Mouse (Mus musculus): ENCODE data around the gene Hoxb8.

Hoxb8 gene

GRCm38 (mm10) chr11:96268031-96268745 is 13.5 kb upstream of the Hoxb8 start:
- no peak for DNase-seq (ENCODE audit: low read depth)

- DNase-seq (ENCODE audit: low read depth): no peak
Measured at GRCm38 (mm10) chr11:96269869-96270268, 11.8 kb upstream of the Hoxb8 start.

GRCm38 (mm10) chr11:96270996-96271540 is 10.6 kb upstream of the Hoxb8 start, which contains the start of gene Hoxb9:
TSS of gene Hoxb9 (plus strand) at chr11:96271457.
- no peak for DNase-seq (ENCODE audit: low read depth)

- DNase-seq (ENCODE audit: low read depth): no peak
Measured at GRCm38 (mm10) chr11:96271541-96272011, 10.1 kb upstream of the Hoxb8 start.

- no peak for DNase-seq (ENCODE audit: low read depth)
Measured at GRCm38 (mm10) chr11:96272024-96272921, 9.4 kb upstream of the Hoxb8 start.

- DNase-seq (ENCODE audit: low read depth): no peak
Measured at GRCm38 (mm10) chr11:96274428-96274827, 7.3 kb upstream of the Hoxb8 start.

- no peak for DNase-seq (ENCODE audit: low read depth)
Measured at GRCm38 (mm10) chr11:96275896-96276295, 5.8 kb upstream of the Hoxb8 start.

- DNase-seq (ENCODE audit: low read depth): no peak
Measured at GRCm38 (mm10) chr11:96277151-96278044, 4.3 kb upstream of the Hoxb8 start.

- DNase-seq (ENCODE audit: low read depth): no peak
Measured at GRCm38 (mm10) chr11:96278324-96278723, 3.4 kb upstream of the Hoxb8 start.

- peak; percentile 46 for DNase-seq (ENCODE audit: low read depth)
Measured at GRCm38 (mm10) chr11:96278773-96279172, 2.9 kb upstream of the Hoxb8 start.

- no peak for DNase-seq (ENCODE audit: low read depth)
Measured at GRCm38 (mm10) chr11:96279421-96280233, 2.1 kb upstream of the Hoxb8 start.

- DNase-seq (ENCODE audit: low read depth): no peak
Measured at GRCm38 (mm10) chr11:96280399-96281378, 1.0 kb upstream of the Hoxb8 start.

- DNase-seq (ENCODE audit: low read depth): no peak
Measured at GRCm38 (mm10) chr11:96281396-96281795, 309 bp upstream of the Hoxb8 start.

- DNase-seq (ENCODE audit: low read depth): no peak
Measured at GRCm38 (mm10) chr11:96282795-96283430, 1.2 kb downstream of the Hoxb8 start.

- no peak for DNase-seq (ENCODE audit: low read depth)
Measured at GRCm38 (mm10) chr11:96284041-96284749, 2.5 kb downstream of the Hoxb8 start.

GRCm38 (mm10) chr11:96284774-96285734 is 3.3 kb downstream of the Hoxb8 start:
- no peak for DNase-seq (ENCODE audit: low read depth)
